Mouse (Mus musculus): ENCODE measurements around the gene Msx2. TPM values are rescaled to one million over a fixed set of nuclear protein-coding genes. Genes with fewer than 3 reads are reported as not detected.

Msx2 gene
- 22.7 and 30.6 TPM in 2 replicates for polyA plus RNA-seq (2015; fragmentation: Nextera tagmentation; extraction: Ambion mirVana)

GRCm38 (mm10) chr13:53472614-53473124, at the start of gene Msx2:
Gene Msx2 (minus strand): TSS chr13:53473074.

Other genes with a start within 250 kb of the Msx2 start
- 9.0 and 12.6 TPM in 2 replicates for gene Ror2, start 186.9 kb downstream of the Msx2 start, polyA plus RNA-seq (2015; fragmentation: Nextera tagmentation; extraction: Ambion mirVana)
- 29.8 and 29.9 TPM in 2 replicates for gene Sptlc1, start 95.7 kb downstream of the Msx2 start, polyA plus RNA-seq (2015; fragmentation: Nextera tagmentation; extraction: Ambion mirVana)